ENCODE assay signal across 8 mouse cellular contexts in genomic region chr8:123352786-123353185, GRCm38 (mm10). TPM values are rescaled to one million over a fixed set of nuclear protein-coding genes. Genes with fewer than 3 reads are reported as not detected.
A peak's percentile ranks its signal among the peaks of the same experiment; 100 is the strongest.
DNase-seq lines count a peak whose midpoint lies in the region; ATAC-seq and TF ChIP-seq lines count a peak whose summit lies in the region.

No protein-coding gene starts in this region.

- H3K79me3 ChIP-seq in C2C12 (ENCODE audit: low read depth), result no peaks in the 10 kb centered on the region

- no peaks in the 10 kb centered on the region for H3K36me3 ChIP-seq in C2C12 (ENCODE audit: control insufficient read depth, insufficient read depth)
- peaks cover 3% of the 10 kb centered on the region; the same call in 1 of the 2 replicates for H3K36me3 ChIP-seq in hindbrain, postnatal 0 days (ENCODE audit: insufficient read depth, low read length)
- no peaks in the 10 kb centered on the region for H3K36me3 ChIP-seq in liver, postnatal 0 days (replicated peaks; ENCODE audit: insufficient read depth, low read length)
- H3K36me3 ChIP-seq in stomach, embryonic 16.5 days (ENCODE audit: control insufficient read depth, insufficient read depth, low read length), result no peaks in the 10 kb centered on the region
- no peaks in the 10 kb centered on the region for H3K36me3 ChIP-seq in heart, embryonic 12.5 days

- TF ChIP-seq CTCF in C2C12 (IDR thresholded peaks at IDR 0.05; ENCODE audit: control insufficient read depth, insufficient read depth, insufficient read length), result peak; percentile 85
- peak; percentile 75 for TF ChIP-seq CTCF in hindbrain, postnatal 0 days (IDR thresholded peaks at IDR 0.05; ENCODE audit: low read depth)
- TF ChIP-seq CTCF in liver, postnatal 0 days (IDR thresholded peaks at IDR 0.05; ENCODE audit: low read depth), result peak; percentile 85

- H3K27me3 ChIP-seq in C2C12 (ENCODE audit: control insufficient read depth, insufficient read depth, insufficient read length), result no peaks in the 10 kb centered on the region
- no peaks in the 10 kb centered on the region for H3K27me3 ChIP-seq in hindbrain, postnatal 0 days (ENCODE audit: insufficient read depth, low read length)
- no peaks in the 10 kb centered on the region for H3K27me3 ChIP-seq in liver, postnatal 0 days (ENCODE audit: insufficient read depth, low read length)
- 0 out of 2 replicates have a peak, but pooled peaks cover 3% of the 10 kb centered on the region for H3K27me3 ChIP-seq in stomach, embryonic 16.5 days (ENCODE audit: control insufficient read depth, insufficient read depth, low read length)
- H3K27me3 ChIP-seq in heart, embryonic 12.5 days (replicated peaks), result peaks cover 27% of the 10 kb centered on the region

- no peaks in the 10 kb centered on the region for H3K79me2 ChIP-seq in C2C12 (ENCODE audit: control insufficient read depth, insufficient read depth)

- no peak overlapping the region for H3K9ac ChIP-seq in hindbrain, postnatal 0 days (replicated peaks; ENCODE audit: low read length)
- no peak overlapping the region for H3K9ac ChIP-seq in liver, postnatal 0 days (replicated peaks)
- no peak overlapping the region for H3K9ac ChIP-seq in stomach, embryonic 16.5 days (ENCODE audit: low read length)
- no peak overlapping the region for H3K9ac ChIP-seq in heart, embryonic 12.5 days

- H3K4me1 ChIP-seq in hindbrain, postnatal 0 days (ENCODE audit: insufficient read depth, low read length), result no peaks in the 10 kb centered on the region
- peaks cover 2% of the 10 kb centered on the region; the same call in 1 of the 2 replicates for H3K4me1 ChIP-seq in liver, postnatal 0 days (ENCODE audit: insufficient read depth)
- H3K4me1 ChIP-seq in stomach, embryonic 16.5 days (ENCODE audit: control insufficient read depth, insufficient read depth, low read length), result peaks cover 16% of the 10 kb centered on the region
- H3K4me1 ChIP-seq in heart, embryonic 12.5 days (replicated peaks), result peaks cover 20% of the 10 kb centered on the region

- H3K4me2 ChIP-seq in hindbrain, postnatal 0 days (ENCODE audit: low read depth, low read length), result no peak overlapping the region
- no peak overlapping the region for H3K4me2 ChIP-seq in liver, postnatal 0 days (ENCODE audit: low read depth, low read length)
- no peak overlapping the region for H3K4me2 ChIP-seq in stomach, embryonic 16.5 days (ENCODE audit: low read depth, low read length)
- H3K4me2 ChIP-seq in heart, embryonic 12.5 days, result no peak overlapping the region

- intact Hi-C loops in heart, postnatal 14 days (cut with DNase I), result loop anchor here (2.0 kb wide), 1 partner anchor 22 kb away; no protein-coding TSS in a partner anchor

- H3K9me3 ChIP-seq in hindbrain, postnatal 0 days (ENCODE audit: low read length), result no peaks in the 10 kb centered on the region
- H3K9me3 ChIP-seq in liver, postnatal 0 days (ENCODE audit: low read length), result no peaks in the 10 kb centered on the region
- no peaks in the 10 kb centered on the region for H3K9me3 ChIP-seq in stomach, embryonic 16.5 days (replicated peaks; ENCODE audit: control insufficient read depth, low read length)
- H3K9me3 ChIP-seq in heart, embryonic 12.5 days (replicated peaks), result no peaks in the 10 kb centered on the region

- H3K27ac ChIP-seq in hindbrain, postnatal 0 days, result no peak overlapping the region
- no peak overlapping the region for H3K27ac ChIP-seq in liver, postnatal 0 days (ENCODE audit: low read depth)
- H3K27ac ChIP-seq in stomach, embryonic 16.5 days (ENCODE audit: low read length), result no peak overlapping the region
- H3K27ac ChIP-seq in heart, embryonic 12.5 days (ENCODE audit: poor library complexity, severe bottlenecking), result no peak overlapping the region

- ATAC-seq in hindbrain, postnatal 0 days, result peak; percentile 64
- ATAC-seq in liver, postnatal 0 days, result peak; percentile 54; the same call in 1 of the 2 replicates
- peak; percentile 39; the same call in 1 of the 2 replicates for ATAC-seq in stomach, embryonic 16.5 days (ENCODE audit: insufficient read depth, low FRiP score)
- ATAC-seq in heart, embryonic 12.5 days (ENCODE audit: insufficient number of reproducible peaks, low FRiP score), result no peak

- H3K4me3 ChIP-seq in C2C12 (ENCODE audit: insufficient read depth, poor library complexity, severe bottlenecking), result no peak overlapping the region
- H3K4me3 ChIP-seq in hindbrain, postnatal 0 days (ENCODE audit: low read length), result no peak overlapping the region
- no peak overlapping the region for H3K4me3 ChIP-seq in liver, postnatal 0 days (ENCODE audit: low read depth, low read length)
- no peak overlapping the region for H3K4me3 ChIP-seq in stomach, embryonic 16.5 days (replicated peaks; ENCODE audit: low read length)
- H3K4me3 ChIP-seq in heart, embryonic 12.5 days, result no peak overlapping the region

- H3ac ChIP-seq in C2C12 (ENCODE audit: control insufficient read depth, insufficient read length, low read depth), result no peak overlapping the region

- DNase-seq in heart, postnatal 14 days, result peak; percentile 29 to 37
- DNase-seq in heart, adult 9 months (ENCODE audit: low spot score in 2 of 2), result no peak
- peak; percentile 81 for DNase-seq in adrenal gland, postnatal 14 days
- DNase-seq in hindbrain, postnatal 0 days (ENCODE audit: low spot score), result peak; percentile 75
- DNase-seq in liver, postnatal 0 days, result peak; percentile 72

- no peak for TF ChIP-seq EP300 in liver, postnatal 0 days (IDR thresholded peaks at IDR 0.05; ENCODE audit: low read depth)

- WGBS in hindbrain, postnatal 0 days, result 52% methylated on average over 13 of the region's 13 CpGs
- 47% methylated on average over 13 of the region's 13 CpGs for WGBS in liver, postnatal 0 days (ENCODE audit: insufficient replicate concordance)
- WGBS in stomach, embryonic 16.5 days, result 43% methylated on average over 13 of the region's 13 CpGs
- WGBS in heart, embryonic 12.5 days, result 47% methylated on average over 13 of the region's 13 CpGs

TF ChIP-seq in C2C12, 6 proteins besides CTCF, POLR2A, EP300 and RAD21:
- TF ChIP-seq CEBPB (IDR thresholded peaks at IDR 0.05; ENCODE audit: low read depth) (no peak), MAX (IDR thresholded peaks at IDR 0.05) (peak; percentile 18), MYOD1 (IDR thresholded peaks at IDR 0.05; ENCODE audit: control insufficient read depth, insufficient read length, low read depth) (no peak), MYOG (IDR thresholded peaks at IDR 0.05; ENCODE audit: control insufficient read depth, extremely low read depth, insufficient read length) (no peak), USF1 (IDR thresholded peaks at IDR 0.05; ENCODE audit: low read depth) (no peak)

RNA-seq across cellular contexts. Expression of gene Spire2, which starts 20.3 kb away (rescaled TPM):
- total RNA-seq in heart, postnatal 14 days (2021), result under 1 TPM; 0.24 to 0.32 TPM
- 5.1 TPM for polyA plus RNA-seq in C2C12 (2012; fragmentation: generic; extraction: Trizol)
- total RNA-seq in adrenal gland, postnatal 14 days (2021), result 1.9 and 2.3 TPM in 2 replicates
- 34.0 and 34.5 TPM in 2 replicates for total RNA-seq in hindbrain, postnatal 0 days (2014; rRNA removed)
- 24.7 and 25.4 TPM in 2 replicates for polyA plus RNA-seq in hindbrain, postnatal 0 days (2015; fragmentation: Nextera tagmentation; extraction: Ambion mirVana)
- polyA plus RNA-seq in liver, postnatal 0 days (2015; fragmentation: Nextera tagmentation; extraction: Ambion mirVana), result 0.80 and 1.1 TPM in 2 replicates
- polyA plus RNA-seq in stomach, embryonic 16.5 days (2015; fragmentation: Nextera tagmentation; extraction: Ambion mirVana), result 2.7 TPM in 2 replicates
- polyA plus RNA-seq in heart, embryonic 12.5 days (2016; fragmentation: Nextera tagmentation; extraction: Ambion mirVana), result 2.8 and 3.4 TPM in 2 replicates

RNA-seq across cellular contexts. Expression of gene Tcf25, which starts 20.8 kb away (rescaled TPM):
- total RNA-seq in heart, postnatal 14 days (2021), result 100 to 1,000 TPM; 136 to 149 TPM
- 128 TPM for polyA plus RNA-seq in C2C12 (2012; fragmentation: generic; extraction: Trizol)
- 189 and 198 TPM in 2 replicates for total RNA-seq in adrenal gland, postnatal 14 days (2021)
- 540 and 551 TPM in 2 replicates for total RNA-seq in hindbrain, postnatal 0 days (2014; rRNA removed)
- polyA plus RNA-seq in hindbrain, postnatal 0 days (2015; fragmentation: Nextera tagmentation; extraction: Ambion mirVana), result 407 and 411 TPM in 2 replicates
- polyA plus RNA-seq in liver, postnatal 0 days (2015; fragmentation: Nextera tagmentation; extraction: Ambion mirVana), result 54.1 and 54.9 TPM in 2 replicates
- 167 and 177 TPM in 2 replicates for polyA plus RNA-seq in stomach, embryonic 16.5 days (2015; fragmentation: Nextera tagmentation; extraction: Ambion mirVana)
- polyA plus RNA-seq in heart, embryonic 12.5 days (2016; fragmentation: Nextera tagmentation; extraction: Ambion mirVana), result 172 TPM in 2 replicates

RNA-seq across cellular contexts. Expression of gene Fanca, which starts 34.4 kb away (rescaled TPM):
- total RNA-seq in heart, postnatal 14 days (2021), result 1 to 10 TPM; 2.1 to 5.4 TPM
- 14.0 TPM for polyA plus RNA-seq in C2C12 (2012; fragmentation: generic; extraction: Trizol)
- total RNA-seq in adrenal gland, postnatal 14 days (2021), result 6.0 and 9.4 TPM in 2 replicates
- total RNA-seq in hindbrain, postnatal 0 days (2014; rRNA removed), result 9.5 and 13.5 TPM in 2 replicates
- polyA plus RNA-seq in hindbrain, postnatal 0 days (2015; fragmentation: Nextera tagmentation; extraction: Ambion mirVana), result 5.8 TPM in 2 replicates
- 6.3 TPM in 2 replicates for polyA plus RNA-seq in liver, postnatal 0 days (2015; fragmentation: Nextera tagmentation; extraction: Ambion mirVana)
- polyA plus RNA-seq in stomach, embryonic 16.5 days (2015; fragmentation: Nextera tagmentation; extraction: Ambion mirVana), result 18.1 and 18.9 TPM in 2 replicates
- 23.0 and 23.6 TPM in 2 replicates for polyA plus RNA-seq in heart, embryonic 12.5 days (2016; fragmentation: Nextera tagmentation; extraction: Ambion mirVana)

RNA-seq across cellular contexts. Expression of gene Mc1r, which starts 54.1 kb away (rescaled TPM):
- not detected for total RNA-seq in heart, postnatal 14 days (2021)
- 0.01 TPM for polyA plus RNA-seq in C2C12 (2012; fragmentation: generic; extraction: Trizol)
- total RNA-seq in adrenal gland, postnatal 14 days (2021), result not detected in 2 replicates
- total RNA-seq in hindbrain, postnatal 0 days (2014; rRNA removed), result not detected in 2 replicates
- 0.05 and 0.08 TPM in 2 replicates for polyA plus RNA-seq in hindbrain, postnatal 0 days (2015; fragmentation: Nextera tagmentation; extraction: Ambion mirVana)
- not detected in 2 replicates for polyA plus RNA-seq in liver, postnatal 0 days (2015; fragmentation: Nextera tagmentation; extraction: Ambion mirVana)
- not detected in 2 replicates for polyA plus RNA-seq in stomach, embryonic 16.5 days (2015; fragmentation: Nextera tagmentation; extraction: Ambion mirVana)
- polyA plus RNA-seq in heart, embryonic 12.5 days (2016; fragmentation: Nextera tagmentation; extraction: Ambion mirVana), result not detected in 2 replicates

RNA-seq across cellular contexts. Expression of gene Tubb3, which starts 58.4 kb away (rescaled TPM):
- total RNA-seq in heart, postnatal 14 days (2021), result under 1 TPM; 0.61 to 0.67 TPM
- 140 TPM for polyA plus RNA-seq in C2C12 (2012; fragmentation: generic; extraction: Trizol)
- total RNA-seq in adrenal gland, postnatal 14 days (2021), result 7.3 and 32.4 TPM in 2 replicates
- total RNA-seq in hindbrain, postnatal 0 days (2014; rRNA removed), result 3,792 and 3,923 TPM in 2 replicates
- polyA plus RNA-seq in hindbrain, postnatal 0 days (2015; fragmentation: Nextera tagmentation; extraction: Ambion mirVana), result 1,431 and 1,610 TPM in 2 replicates
- polyA plus RNA-seq in liver, postnatal 0 days (2015; fragmentation: Nextera tagmentation; extraction: Ambion mirVana), result 0.20 and 0.24 TPM in 2 replicates
- polyA plus RNA-seq in stomach, embryonic 16.5 days (2015; fragmentation: Nextera tagmentation; extraction: Ambion mirVana), result 46.7 and 50.2 TPM in 2 replicates
- 7.6 and 9.1 TPM in 2 replicates for polyA plus RNA-seq in heart, embryonic 12.5 days (2016; fragmentation: Nextera tagmentation; extraction: Ambion mirVana)

Comparison
In these comparisons a context has a peak if more than half of its experiments do, and no peak if none do; other contexts are left out.
1. DNase-seq: peak in heart, postnatal 14 days (2 of 2), adrenal gland, postnatal 14 days (single experiment), hindbrain, postnatal 0 days (single experiment) and liver, postnatal 0 days (single experiment); none in heart, adult 9 months (0 of 2).
2. Peak in every context shown above with its lines, with median percentiles within 50 percentile points of each other: CTCF ChIP-seq.